ENCODE assay signal across 9 mouse cellular contexts in the genomic region with DNA sequence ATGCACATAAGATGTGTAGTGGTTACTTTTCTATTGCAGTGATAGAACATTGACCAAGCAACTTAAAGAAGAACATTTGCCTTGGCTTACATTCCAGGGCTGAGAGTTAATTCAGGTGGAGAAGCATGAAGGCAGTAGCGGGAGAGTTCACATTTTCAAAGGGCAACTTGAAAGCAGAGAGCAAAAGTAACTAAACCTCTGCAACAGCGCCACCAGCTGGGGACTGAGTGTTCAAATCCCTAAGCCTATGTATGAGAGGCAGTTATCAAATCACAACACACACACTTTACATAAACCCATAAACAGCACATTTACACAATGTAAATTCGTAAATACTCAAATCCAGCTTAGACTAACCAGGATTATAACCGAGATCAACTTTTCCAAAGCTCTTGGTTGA. TPM values are rescaled to one million over a fixed set of nuclear protein-coding genes. Genes with fewer than 3 reads are reported as not detected.
A peak's percentile ranks its signal among the peaks of the same experiment; 100 is the strongest.
DNase-seq lines count a peak whose midpoint lies in the region; ATAC-seq and TF ChIP-seq lines count a peak whose summit lies in the region.
"Had no signal": no experiment of that assay in that cellular context is flagged by ENCODE, and none has a peak within 500 bp of the region (broad histone marks: within the 10 kb centered on the region; RNA-seq: fewer than 3 reads in every experiment).

No protein-coding gene starts in this region.

- peaks cover 17% of the 10 kb centered on the region for H3K36me3 ChIP-seq in forebrain, embryonic 10.5 days (replicated peaks)
- peaks cover 11% of the 10 kb centered on the region for H3K36me3 ChIP-seq in forebrain, embryonic 12.5 days (replicated peaks)
- H3K36me3 ChIP-seq in heart, adult 2 months (ENCODE audit: control insufficient read depth, insufficient read depth, low read length), result peaks cover 5% of the 10 kb centered on the region

- peak; percentile 89 for TF ChIP-seq CTCF in heart, adult 2 months (IDR thresholded peaks at IDR 0.05)

- H3K27ac ChIP-seq in forebrain, embryonic 10.5 days, result no peak overlapping the region
- no peak overlapping the region for H3K27ac ChIP-seq in forebrain, embryonic 12.5 days
- H3K27ac ChIP-seq in heart, adult 2 months, result no peak overlapping the region
- H3K27ac ChIP-seq: midbrain, embryonic 12.5 days had no signal

- intact Hi-C loops in heart, adult 2 months (cut with DNase I), result loop anchor here (1.0 to 5.0 kb wide), 8 partner anchors 29 to 452 kb away; partner anchors contain the start of genes Csde1, Dennd2c, Nras and Trim33

- no peaks in the 10 kb centered on the region for H3K27me3 ChIP-seq in forebrain, embryonic 10.5 days (ENCODE audit: poor library complexity, severe bottlenecking)
- H3K27me3 ChIP-seq in forebrain, embryonic 12.5 days, result no peaks in the 10 kb centered on the region
- no peaks in the 10 kb centered on the region for H3K27me3 ChIP-seq in heart, adult 2 months (ENCODE audit: control insufficient read depth, insufficient read depth, low read length)
- H3K27me3 ChIP-seq: midbrain, embryonic 12.5 days had no signal

- peak; percentile 71 for DNase-seq in forebrain, embryonic 10.5 days (ENCODE audit: extremely low spot score, low spot score)
- peak; percentile 88 for DNase-seq in ZHBTc4 (ENCODE audit: low read depth, low spot score)
- DNase-seq in cerebellum, postnatal 4 days (ENCODE audit: low spot score in 2 of 2), result peak; percentile 70 to 80
- DNase-seq in heart, adult 2 months, result peak; percentile 70 to 85
- DNase-seq in layer of hippocampus, adult 9-11 months, result peak; percentile 69
- DNase-seq in lung, postnatal 36 days, result peak; percentile 90
- DNase-seq in spleen, adult 18-20 months, result peak; percentile 32 to 77

- H3K9me3 ChIP-seq in forebrain, embryonic 10.5 days, result no peaks in the 10 kb centered on the region
- no peaks in the 10 kb centered on the region for H3K9me3 ChIP-seq in forebrain, embryonic 12.5 days
- H3K9me3 ChIP-seq: midbrain, embryonic 12.5 days had no signal

- H3K4me2 ChIP-seq in forebrain, embryonic 12.5 days, result no peak overlapping the region
- H3K4me2 ChIP-seq: midbrain, embryonic 12.5 days had no signal

- ATAC-seq in forebrain, embryonic 12.5 days (ENCODE audit: low FRiP score), result no peak

- H3K4me3 ChIP-seq in forebrain, embryonic 10.5 days, result no peak overlapping the region
- no peak overlapping the region for H3K4me3 ChIP-seq in forebrain, embryonic 12.5 days (replicated peaks)
- no peak overlapping the region for H3K4me3 ChIP-seq in heart, adult 2 months
- H3K4me3 ChIP-seq: midbrain, embryonic 12.5 days had no signal

- H3K9ac ChIP-seq in forebrain, embryonic 12.5 days, result no peak overlapping the region
- H3K9ac ChIP-seq in heart, adult 2 months (ENCODE audit: low read depth, low read length), result no peak overlapping the region
- H3K9ac ChIP-seq: midbrain, embryonic 12.5 days had no signal

- H3K4me1 ChIP-seq in forebrain, embryonic 10.5 days, result peaks cover 14% of the 10 kb centered on the region
- H3K4me1 ChIP-seq in forebrain, embryonic 12.5 days, result peaks cover 13% of the 10 kb centered on the region
- H3K4me1 ChIP-seq in heart, adult 2 months (ENCODE audit: control insufficient read depth, insufficient read depth, low read length), result peaks cover 4% of the 10 kb centered on the region

- TF ChIP-seq POLR2A in heart, adult 2 months (IDR thresholded peaks at IDR 0.05; ENCODE audit: insufficient read depth, low read depth, low read length), result no peak

- peaks cover 3% of the 10 kb centered on the region; the same call in 1 of the 2 replicates for H3K79me2 ChIP-seq in heart, adult 2 months (replicated peaks; ENCODE audit: control insufficient read depth, insufficient read depth, low read length)

- 0 out of 2 replicates have a peak, but pooled peaks have one; percentile 19 for TF ChIP-seq EP300 in heart, adult 2 months (IDR thresholded peaks at IDR 0.05; ENCODE audit: insufficient read depth, low read depth, low read length)

- WGBS in forebrain, embryonic 10.5 days, result 13% methylated on average over 4 of the region's 4 CpGs
- 10% methylated on average over 4 of the region's 4 CpGs for WGBS in forebrain, embryonic 12.5 days
- 13% methylated on average over 4 of the region's 4 CpGs for WGBS in heart, adult 2 months

RNA-seq across cellular contexts. Expression of gene Bcas2, which starts 1.7 kb away (rescaled TPM):
- 244 and 253 TPM in 2 replicates for polyA plus RNA-seq in forebrain, embryonic 10.5 days (2016; fragmentation: Nextera tagmentation; extraction: Ambion mirVana)
- polyA plus RNA-seq in forebrain, embryonic 12.5 days (2016; fragmentation: Nextera tagmentation; extraction: Ambion mirVana), result 254 and 263 TPM in 2 replicates
- 10 to 100 TPM; 47.8 to 51.1 TPM for total RNA-seq in heart, adult 2 months (2021)
- polyA plus RNA-seq in heart, adult 2 months (2012; rRNA removed), result 20.4 and 35.6 TPM in 2 replicates
